8 mouse cellular contexts compared by ENCODE assay signal in the genomic region with DNA sequence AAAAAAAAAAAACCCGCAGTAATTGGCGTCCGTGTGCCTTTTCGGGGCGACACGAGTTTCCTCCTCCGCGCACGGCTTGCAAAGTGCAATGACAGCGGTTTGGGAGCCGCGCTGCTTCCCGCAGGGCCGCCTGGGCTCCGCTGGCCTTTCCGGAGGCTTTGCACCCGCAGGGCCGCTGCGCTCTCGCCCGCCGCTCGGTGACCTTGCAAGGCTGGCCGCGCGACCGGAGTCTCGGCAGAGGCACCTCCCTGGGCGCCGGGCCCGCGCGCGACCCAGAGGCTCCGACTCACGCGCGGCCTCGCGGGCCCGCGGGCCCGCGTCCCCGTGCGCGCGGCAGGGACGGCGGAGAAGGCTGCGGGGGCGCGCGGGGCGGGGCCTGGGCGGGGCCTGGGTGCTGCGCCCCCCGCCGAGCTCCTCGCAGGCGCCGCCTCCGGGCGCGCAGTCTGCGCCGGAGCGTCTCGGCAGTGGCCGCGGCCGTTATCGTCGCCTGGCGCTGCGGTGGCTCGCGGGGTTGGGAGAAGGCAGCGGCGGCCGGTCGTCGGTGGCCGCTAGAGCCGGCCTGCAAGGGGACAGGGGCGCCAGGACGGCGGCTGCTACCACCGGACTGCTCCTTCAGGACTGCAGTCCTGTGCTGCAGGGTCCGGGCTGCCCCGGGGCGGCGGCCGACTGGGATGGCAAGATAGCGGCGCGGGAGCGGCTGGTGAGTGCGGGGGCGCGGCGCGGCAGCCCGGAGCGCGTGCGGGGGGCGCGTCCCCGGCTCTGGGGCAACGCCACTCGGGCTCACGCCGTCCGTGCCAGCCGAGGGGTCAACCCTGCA. TPM values are rescaled to one million over a fixed set of nuclear protein-coding genes. Genes with fewer than 3 reads are reported as not detected.
A peak's percentile ranks its signal among the peaks of the same experiment; 100 is the strongest.
DNase-seq lines count a peak whose midpoint lies in the region; ATAC-seq and TF ChIP-seq lines count a peak whose summit lies in the region.

No protein-coding gene starts in this region.

- H3K27me3 ChIP-seq in forebrain, postnatal 0 days (ENCODE audit: insufficient read depth, low read length): no peaks in the 10 kb centered on the region
- H3K27me3 ChIP-seq in thymus, adult 2 months (ENCODE audit: control insufficient read depth, insufficient read depth, low read length): peaks cover 8% of the 10 kb centered on the region; the same call in 1 of the 2 replicates

- TF ChIP-seq CTCF in forebrain, postnatal 0 days (IDR thresholded peaks at IDR 0.05; ENCODE audit: low read depth): no peak
- TF ChIP-seq CTCF in lung, adult 2 months (IDR thresholded peaks at IDR 0.05; ENCODE audit: insufficient read depth, low read length): no peak
- TF ChIP-seq CTCF in thymus, adult 2 months (IDR thresholded peaks at IDR 0.05; ENCODE audit: borderline replicate concordance, control insufficient read depth, extremely low read depth, insufficient read depth, low read length, poor library complexity): no peak

- whole genome bisulfite sequencing in forebrain, postnatal 0 days: 2% methylated on average over 106 of the region's 116 CpGs
- under 1% methylated on average over 112 of the region's 116 CpGs for WGBS in lung, adult 2 months
- WGBS in thymus, adult 2 months: under 1% methylated on average over 116 of the region's 116 CpGs

- peak overlapping the region; percentile 65 for H3K4me3 ChIP-seq in forebrain, postnatal 0 days (ENCODE audit: low read depth, low read length)
- H3K4me3 ChIP-seq in lung, adult 2 months (replicated peaks; ENCODE audit: extremely low read depth, low read depth, low read length): peak overlapping the region; percentile 70
- peak overlapping the region; percentile 79 for H3K4me3 ChIP-seq in thymus, adult 2 months (ENCODE audit: control insufficient read depth, insufficient read depth, low read length)

- peak overlapping the region; percentile 86 for H3K27ac ChIP-seq in forebrain, postnatal 0 days (ENCODE audit: low read depth, low read length)
- H3K27ac ChIP-seq in thymus, adult 2 months (ENCODE audit: control insufficient read depth, insufficient read depth, low read length): no peak overlapping the region

- intact Hi-C loops in heart, postnatal 36 days (cut with DNase I): loop anchor here (2.0 kb wide), 1 partner anchor 221 kb away; no protein-coding TSS in a partner anchor

- H3K36me3 ChIP-seq in forebrain, postnatal 0 days (ENCODE audit: insufficient read depth): no peaks in the 10 kb centered on the region
- H3K36me3 ChIP-seq in thymus, adult 2 months (ENCODE audit: control insufficient read depth, insufficient read depth, low read length): no peaks in the 10 kb centered on the region

- TF ChIP-seq POLR2A in lung, adult 2 months (IDR thresholded peaks at IDR 0.05; ENCODE audit: borderline replicate concordance, extremely low read depth, low read depth, low read length): peak; percentile 82
- peak; percentile 68; the same call in 1 of the 2 replicates for TF ChIP-seq POLR2A in thymus, adult 2 months (IDR thresholded peaks at IDR 0.05; ENCODE audit: control insufficient read depth, extremely low read depth, insufficient read depth, low read length, poor library complexity)

- peak overlapping the region; percentile 92 for H3K4me2 ChIP-seq in forebrain, postnatal 0 days (ENCODE audit: low read depth)

- DNase-seq in B cell, adult 2 months: peak; percentile 39 to 52
- peak; percentile 88 for DNase-seq in cerebellum, adult 11-12 months
- DNase-seq in forebrain, postnatal 0 days: peak; percentile 93
- peak; percentile 90 to 92 for DNase-seq in heart, postnatal 36 days
- peak; percentile 58 to 79 for DNase-seq in layer of hippocampus, adult 8-10 months (ENCODE audit: low spot score in 2 of 2)
- peak; percentile 81 for DNase-seq in lung, adult 2 months
- peak; percentile 88 for DNase-seq in ovary, adult 18-20 months (ENCODE audit: low spot score)
- peak; percentile 60 for DNase-seq in thymus, adult 2 months

- peak; percentile 94 for ATAC-seq in forebrain, postnatal 0 days

- H3K9ac ChIP-seq in forebrain, postnatal 0 days: peak overlapping the region; percentile 74

- no peaks in the 10 kb centered on the region for H3K9me3 ChIP-seq in forebrain, postnatal 0 days (ENCODE audit: low read length)

- H3K4me1 ChIP-seq in forebrain, postnatal 0 days (ENCODE audit: insufficient read depth): 0 out of 2 replicates have a peak, but pooled peaks cover 4% of the 10 kb centered on the region
- H3K4me1 ChIP-seq in lung, adult 2 months (ENCODE audit: control insufficient read depth, insufficient read depth, low read length): peaks cover 11% of the 10 kb centered on the region
- peaks cover 7% of the 10 kb centered on the region; the same call in 1 of the 2 replicates for H3K4me1 ChIP-seq in thymus, adult 2 months (replicated peaks; ENCODE audit: control insufficient read depth, insufficient read depth, low read length)

RNA-seq across cellular contexts. Expression of gene Lifr, which starts 38.9 kb away (rescaled TPM):
- 20.9 and 26.1 TPM in 2 replicates for total RNA-seq in forebrain, postnatal 0 days (2014; rRNA removed)
- 5.5 and 6.8 TPM in 2 replicates for polyA plus RNA-seq in forebrain, postnatal 0 days (2015; fragmentation: Nextera tagmentation; extraction: Ambion mirVana)
- 10 to 100 TPM; 57.7 to 60.9 TPM for total RNA-seq in heart, postnatal 36 days (2021)
- total RNA-seq in layer of hippocampus, adult 8-10 months (2022): 10 to 100 TPM; 43.7 to 56.5 (median 52.1) TPM
- 101 and 222 TPM in 2 replicates for polyA plus RNA-seq in lung, adult 2 months (2012; rRNA removed)
- polyA plus RNA-seq in thymus, adult 2 months (2012; rRNA removed): 39.2 and 44.4 TPM in 2 replicates
